Mouse (Mus musculus) intestine, postnatal 0 days (tissue): ENCODE results near the gene Map3k3. TPM values are rescaled to one million over a fixed set of nuclear protein-coding genes. Genes with fewer than 3 reads are reported as not detected.

Experiments
- ATAC-seq: fragments of 200-750 bp; cut with Nextera tagmentation; 2 replicates; pipeline ENCODE4 v1.8.0; 2017; ENCODE audit warnings: mild to moderate bottlenecking, moderate TSS enrichment, moderate library complexity
- H3K27ac ChIP-seq: fragments of 300-500 bp; sonication (generic); 2 replicates; pipeline ENCODE4 v1.5.1; 2014; ENCODE audit warnings: mild to moderate bottlenecking, low read depth, low read length, moderate library complexity
- H3K27me3 ChIP-seq: fragments of 300-500 bp; sonication (generic); replicated peaks from 2 replicates; pipeline ENCODE4 v1.6.1; 2014; ENCODE audit warnings: low read length, mixed read lengths; ENCODE audit not compliant: control insufficient read depth, insufficient read depth
- H3K36me3 ChIP-seq: fragments of 300-500 bp; sonication (generic); 2 replicates; pipeline ENCODE4 v1.6.1; 2014; ENCODE audit warnings: mild to moderate bottlenecking, moderate library complexity; ENCODE audit not compliant: control insufficient read depth, insufficient read depth
- H3K4me1 ChIP-seq: fragments of 300-500 bp; sonication (generic); replicated peaks from 2 replicates; pipeline ENCODE4 v1.6.1; 2014; ENCODE audit warnings: antibody characterized with exemption, low read length, mixed read lengths; ENCODE audit not compliant: control insufficient read depth, insufficient read depth
- H3K4me2 ChIP-seq: fragments of 300-500 bp; sonication (generic); replicated peaks from 2 replicates; pipeline ENCODE4 v1.6.1; 2014; ENCODE audit warnings: low read depth, mild to moderate bottlenecking, moderate library complexity
- H3K4me3 ChIP-seq: fragments of 300-500 bp; sonication (generic); 2 replicates; pipeline ENCODE4 v1.5.1; 2014; ENCODE audit warnings: low read depth, low read length
- H3K9ac ChIP-seq: fragments of 300-500 bp; sonication (generic); 2 replicates; pipeline ENCODE4 v1.6.1; 2014; ENCODE audit warnings: mild to moderate bottlenecking, low read depth, low read length
- H3K9me3 ChIP-seq: fragments of 300-500 bp; sonication (generic); 2 replicates; pipeline ENCODE4 v1.6.1; 2016; ENCODE audit warnings: mixed run types; ENCODE audit not compliant: control insufficient read depth
- CTCF ChIP-seq: sonication (generic); IDR thresholded peaks from 2 replicates; pipeline ENCODE4 v1.5.1; 2016; ENCODE audit warnings: low read depth, mild to moderate bottlenecking, control low read depth, antibody characterized with exemption, moderate library complexity
- WGBS: fragments of 180-500 bp; shearing (Covaris S2); extraction: QIAGEN DNeasy Blood & Tissue Kit; methylation state at CpG from one replicate; pipeline ENCODE4 v1.1.7; 2014; 5-methylcytosine and 5-hydroxymethylcytosine counted together
- polyA plus RNA-seq: library from polyadenylated mRNA; unstranded; fragments of >200 nt; fragmentation: Nextera tagmentation; extraction: Ambion mirVana; gene quantifications from 2 replicates; pipeline ENCODE4 v1.2.1, GENCODE M21; 2015

Gene Map3k3
- polyA plus RNA-seq, 1 experiment from 2014 or later, result 6.2 TPM

DNA sequence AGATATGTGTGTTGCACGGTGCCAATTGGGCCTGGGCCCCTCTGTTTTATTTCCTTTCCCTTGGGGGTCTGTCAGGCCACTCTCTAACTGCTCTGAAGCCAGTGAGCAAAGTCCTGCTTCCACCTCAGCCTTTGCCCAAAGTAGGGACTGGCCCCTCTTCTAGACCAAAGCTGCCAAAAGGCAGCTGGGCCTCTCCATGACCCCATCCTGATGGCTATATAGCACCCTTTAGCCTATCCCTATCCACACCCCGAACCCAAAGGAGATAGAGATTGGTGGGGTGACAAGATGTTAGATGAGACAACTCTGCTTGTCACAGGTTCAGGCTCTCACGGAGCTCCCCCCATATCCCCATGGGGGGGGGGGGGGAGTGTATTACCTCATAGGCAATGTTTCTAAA is 71.3 kb downstream of the Map3k3 start:
- no peak overlapping the region for H3K27ac ChIP-seq
- H3K9me3 ChIP-seq, result no peaks in the 10 kb centered on the region
- no peaks in the 10 kb centered on the region for H3K4me1 ChIP-seq
- no peak overlapping the region for H3K4me2 ChIP-seq
- no peak overlapping the region for H3K4me3 ChIP-seq
- H3K27me3 ChIP-seq, result no peaks in the 10 kb centered on the region
- no peak for ATAC-seq
- H3K9ac ChIP-seq, result no peak overlapping the region
- H3K36me3 ChIP-seq, result peaks cover 53% of the 10 kb centered on the region
- 63% methylated on average over 3 of the region's 3 CpGs for WGBS
- no peak for TF ChIP-seq CTCF

DNA sequence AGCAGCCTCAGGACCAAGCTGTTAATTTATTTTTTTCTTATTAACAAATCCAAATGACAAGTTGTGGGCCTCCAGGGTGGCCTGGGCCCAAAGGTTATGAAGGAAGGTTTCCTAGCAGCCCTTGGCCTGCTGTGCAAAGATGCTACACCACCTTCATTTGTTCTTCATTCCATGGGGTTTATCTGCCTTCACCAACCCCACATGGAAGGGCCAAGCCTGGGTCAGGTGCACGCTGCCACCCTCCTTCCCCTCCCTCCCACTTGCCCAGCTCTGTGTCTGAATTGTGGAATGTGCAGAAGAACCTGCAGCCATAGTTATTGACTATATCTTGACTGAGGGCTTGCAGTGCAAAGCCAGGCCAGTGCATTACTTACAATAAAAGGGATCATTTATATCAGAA is 71.8 kb downstream of the Map3k3 start:
- H3K9ac ChIP-seq, result no peak overlapping the region
- ATAC-seq, result no peak
- H3K27me3 ChIP-seq, result no peaks in the 10 kb centered on the region
- no peak overlapping the region for H3K27ac ChIP-seq
- no peak overlapping the region for H3K4me2 ChIP-seq
- TF ChIP-seq CTCF, result no peak
- no peaks in the 10 kb centered on the region for H3K4me1 ChIP-seq
- H3K9me3 ChIP-seq, result no peaks in the 10 kb centered on the region
- H3K36me3 ChIP-seq, result peaks cover 48% of the 10 kb centered on the region
- H3K4me3 ChIP-seq, result no peak overlapping the region
- 79% methylated on average over 1 of the region's 1 CpGs for WGBS

DNA sequence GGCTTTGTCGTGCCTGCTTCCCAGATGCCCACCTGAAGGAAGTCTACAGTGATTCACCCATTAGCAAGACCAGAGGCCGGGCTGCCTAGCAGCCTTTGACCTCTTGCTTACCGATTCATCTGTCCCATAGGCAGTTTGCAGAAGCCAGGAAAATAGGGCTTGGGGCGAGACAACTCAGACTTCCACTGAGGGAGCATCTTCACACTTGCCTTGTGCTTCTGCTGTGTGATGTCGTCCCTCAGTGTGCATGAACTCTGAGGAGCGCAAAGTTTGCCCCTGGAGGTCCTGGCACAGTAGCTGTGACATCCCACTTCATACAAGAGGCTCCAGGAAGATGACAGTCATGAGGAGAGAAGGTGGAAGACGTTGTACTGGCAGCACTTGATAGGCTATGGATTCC is 72.7 kb downstream of the Map3k3 start:
- Histone ChIP-seq H3K4me2 (no peak overlapping the region), H3K27ac (no peak overlapping the region), H3K4me3 (no peak overlapping the region), H3K9me3 (no peaks in the 10 kb centered on the region), H3K36me3 (peaks cover 39% of the 10 kb centered on the region), H3K9ac (no peak overlapping the region), H3K4me1 (no peaks in the 10 kb centered on the region), H3K27me3 (no peaks in the 10 kb centered on the region)
- TF ChIP-seq CTCF, result no peak
- no peak for ATAC-seq
- 75% methylated on average over 7 of the region's 7 CpGs for WGBS

DNA sequence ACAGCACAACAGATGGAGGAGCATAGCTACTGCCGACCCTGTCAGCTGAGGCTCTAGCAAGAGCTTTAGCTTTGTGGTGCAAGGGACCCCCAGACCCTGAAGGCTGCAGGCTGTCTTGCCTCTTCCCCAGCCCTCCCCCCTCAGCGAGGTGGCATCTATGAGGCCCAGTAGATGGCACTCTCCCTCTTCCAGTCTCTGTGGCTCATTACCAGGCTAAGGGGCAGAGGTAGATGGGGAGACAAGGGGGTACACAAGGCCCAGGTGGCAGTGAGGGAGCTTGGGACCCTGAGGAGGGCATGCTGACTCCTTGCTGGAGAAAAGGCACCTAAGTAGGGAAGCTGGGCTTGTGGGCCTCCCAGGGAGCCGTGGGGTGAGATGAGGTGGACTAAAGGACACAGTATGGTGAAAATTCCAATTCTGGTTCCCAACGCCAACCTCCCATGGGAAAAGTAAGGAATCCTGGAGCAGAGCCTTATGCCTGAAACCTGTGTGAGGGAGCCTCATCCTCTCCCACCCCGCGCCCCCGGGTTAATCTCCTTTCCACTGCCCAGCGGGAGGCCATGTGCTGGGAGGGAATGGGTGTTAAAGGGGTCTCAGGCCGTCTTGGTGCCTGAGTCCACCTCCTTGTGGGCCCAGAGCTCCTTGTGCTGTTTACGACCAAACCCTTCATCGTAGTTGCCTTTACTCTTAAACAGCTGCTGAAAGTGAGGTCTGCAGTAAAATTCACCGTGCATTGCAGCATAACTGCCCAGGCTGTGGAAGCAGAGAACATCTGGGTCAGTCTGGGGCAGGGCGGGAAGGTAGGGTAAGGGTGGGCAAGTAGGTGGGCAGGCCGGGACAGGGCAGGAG is 73.9 kb downstream of the Map3k3 start:
- no peak for ATAC-seq
- H3K4me2 ChIP-seq, result peak overlapping the region; percentile 89
- H3K4me3 ChIP-seq, result no peak overlapping the region; the same call in 1 of the 2 replicates
- peaks cover 34% of the 10 kb centered on the region for H3K36me3 ChIP-seq
- H3K4me1 ChIP-seq, result no peaks in the 10 kb centered on the region
- no peak overlapping the region for H3K27ac ChIP-seq
- no peaks in the 10 kb centered on the region for H3K27me3 ChIP-seq
- peak overlapping the region; percentile 71; the same call in 1 of the 2 replicates for H3K9ac ChIP-seq
- peak; percentile 77 for TF ChIP-seq CTCF
- 60% methylated on average over 14 of the region's 14 CpGs for WGBS
- no peaks in the 10 kb centered on the region for H3K9me3 ChIP-seq

- Histone ChIP-seq H3K27ac (no peak overlapping the region), H3K4me2 (peak overlapping the region; percentile 89), H3K9ac (peak overlapping the region; percentile 71), H3K4me1 (no peaks in the 10 kb centered on the region), H3K27me3 (no peaks in the 10 kb centered on the region), H3K4me3 (peak overlapping the region; percentile 67), H3K36me3 (peaks cover 35% of the 10 kb centered on the region), H3K9me3 (no peaks in the 10 kb centered on the region)
- ATAC-seq, result no peak
- 35% methylated on average over 9 of the region's 9 CpGs for WGBS
- no peak for TF ChIP-seq CTCF
These were observed 74.5 kb downstream of the Map3k3 start for GRCm38 (mm10) chr11:106158930-106159215.

DNA sequence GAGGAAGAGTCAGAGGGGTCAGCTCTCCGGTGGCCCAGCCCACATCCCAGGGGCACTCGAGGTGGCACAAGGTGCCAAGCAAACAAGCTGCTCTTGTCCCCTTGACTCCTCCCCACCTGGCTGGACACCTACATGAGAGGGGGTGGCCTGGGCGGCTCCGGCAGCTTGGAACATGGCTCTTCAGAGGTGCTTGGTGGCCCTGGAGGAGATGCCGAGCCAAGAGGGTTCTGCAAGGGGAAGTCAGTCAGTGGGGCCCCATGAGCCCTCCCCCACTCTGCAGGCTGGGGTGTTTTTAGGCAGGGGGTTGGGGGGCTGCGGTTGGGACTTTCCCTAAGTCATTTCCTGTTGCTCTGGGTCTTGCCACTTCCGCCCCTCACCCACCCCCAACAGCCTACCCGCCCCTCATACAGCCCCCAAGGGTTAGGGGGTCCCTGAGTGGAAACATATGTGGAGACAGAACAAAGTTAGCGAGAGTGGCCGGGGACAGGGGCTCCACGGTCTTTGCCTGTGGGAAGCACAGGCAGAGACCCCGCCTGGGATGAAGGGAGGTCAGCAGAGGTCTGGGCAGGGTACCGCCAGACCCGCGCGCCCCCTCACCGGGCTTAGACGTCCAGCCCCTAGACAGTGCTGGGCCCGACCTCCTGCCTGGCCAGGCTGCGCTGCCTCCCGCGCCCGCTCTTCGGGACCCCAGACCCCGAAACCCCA is 75.0 kb downstream of the Map3k3 start:
- H3K4me3 ChIP-seq, result peak overlapping the region; percentile 67
- H3K36me3 ChIP-seq, result peaks cover 35% of the 10 kb centered on the region
- peak; percentile 12; the same call in 1 of the 2 replicates for ATAC-seq
- no peaks in the 10 kb centered on the region for H3K4me1 ChIP-seq
- no peak for TF ChIP-seq CTCF
- H3K27ac ChIP-seq, result peak overlapping the region; percentile 71
- H3K9ac ChIP-seq, result peak overlapping the region; percentile 71
- 3% methylated on average over 13 of the region's 25 CpGs for WGBS
- H3K9me3 ChIP-seq, result no peaks in the 10 kb centered on the region
- H3K27me3 ChIP-seq, result no peaks in the 10 kb centered on the region
- peak overlapping the region; percentile 89 for H3K4me2 ChIP-seq
